Mouse (Mus musculus): ENCODE measurements around the gene Etfrf1. TPM values are rescaled to one million over a fixed set of nuclear protein-coding genes. Genes with fewer than 3 reads are reported as not detected.
A peak's percentile ranks its signal among the peaks of the same experiment; 100 is the strongest.

The Etfrf1 gene
- 10 to 100 TPM; 25.5 to 25.9 TPM for total RNA-seq (2021)
- long read RNA-seq, experiment 1, transcript Etfrf1-207 (3 exons, 1,374 nt), result major isoform, 15 of 24 reads
- long read RNA-seq, experiment 1, partial matches to known transcripts, result 1 of 24 reads
- long read RNA-seq, experiment 1, other reads (novel, unspliced or antisense), result 6 of 24 reads
- long read RNA-seq, experiment 2, transcript Etfrf1-207 (3 exons, 1,374 nt), result major isoform, 26 of 37 reads
- long read RNA-seq, experiment 2, partial matches to known transcripts, result 0 of 37 reads
- long read RNA-seq, experiment 2, other reads (novel, unspliced or antisense), result 9 of 37 reads

- DNase-seq (ENCODE audit: low spot score in 2 of 2), result peak; percentile 95 to 99
Observed at GRCm38 (mm10) chr6:145210816-145211338, at the start of gene Etfrf1, which contains the start of gene Casc1. Gene Etfrf1 (plus strand): TSS chr6:145211134. Gene Casc1 (minus strand): TSS chr6:145211005.

DNA sequence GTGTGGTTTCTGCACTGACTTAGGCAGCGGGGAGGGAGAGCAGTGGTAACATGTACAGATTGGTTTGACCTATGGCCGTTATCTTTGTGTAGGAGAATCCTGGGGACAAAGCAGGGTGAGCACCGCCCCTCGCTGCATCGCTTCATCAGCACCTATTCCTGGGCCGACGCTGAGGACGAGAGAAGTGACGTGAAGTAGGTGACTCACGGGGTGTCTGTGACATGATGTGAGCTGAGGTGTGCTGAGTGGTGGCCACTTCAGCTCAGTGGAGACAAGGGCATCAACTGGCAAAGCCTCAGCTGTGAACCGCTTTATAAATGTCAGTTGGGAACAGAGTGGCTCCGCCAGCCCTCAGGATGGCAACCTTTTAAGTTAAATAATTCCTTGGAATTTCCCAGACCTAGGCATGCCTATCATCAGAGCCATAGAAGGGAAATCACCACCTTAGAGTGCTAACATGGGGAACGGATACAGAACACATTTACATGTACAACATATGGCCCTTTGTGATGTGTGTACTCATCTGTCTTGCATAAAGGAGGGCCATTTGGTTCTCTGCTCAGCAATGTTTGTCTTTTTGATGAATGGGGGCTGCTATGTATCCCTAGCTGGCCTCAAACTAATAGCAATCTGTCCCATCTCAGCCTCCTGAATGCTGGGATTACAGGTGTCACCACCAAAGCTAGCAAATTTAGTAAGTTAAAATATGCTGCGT is 38.9 kb upstream of the Etfrf1 start:
- no peak for DNase-seq (ENCODE audit: low spot score in 2 of 2)

DNA sequence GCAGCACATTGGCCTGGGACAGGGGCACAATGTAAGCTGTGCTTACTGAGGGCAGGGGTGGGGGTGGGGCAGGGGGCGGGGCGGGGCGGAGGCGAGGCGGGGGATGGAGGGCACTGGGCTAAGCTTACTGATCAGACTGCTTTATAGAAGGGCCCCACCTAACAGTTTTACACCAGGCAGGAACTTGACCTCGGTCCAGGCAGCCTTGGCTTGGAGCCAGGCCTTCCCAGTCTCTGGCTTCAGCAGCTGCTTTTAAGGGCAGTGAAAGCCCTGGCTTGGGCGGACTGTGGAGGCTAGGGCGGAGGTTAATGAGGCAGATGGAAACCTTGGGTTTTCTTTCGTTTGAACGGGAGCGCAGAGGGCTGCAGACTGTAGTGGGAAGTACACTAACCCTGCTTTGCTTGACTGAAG is 37.1 kb upstream of the Etfrf1 start:
- peak in 1 of 2 experiments; percentile 37 for DNase-seq (ENCODE audit: low spot score in 2 of 2)

DNA sequence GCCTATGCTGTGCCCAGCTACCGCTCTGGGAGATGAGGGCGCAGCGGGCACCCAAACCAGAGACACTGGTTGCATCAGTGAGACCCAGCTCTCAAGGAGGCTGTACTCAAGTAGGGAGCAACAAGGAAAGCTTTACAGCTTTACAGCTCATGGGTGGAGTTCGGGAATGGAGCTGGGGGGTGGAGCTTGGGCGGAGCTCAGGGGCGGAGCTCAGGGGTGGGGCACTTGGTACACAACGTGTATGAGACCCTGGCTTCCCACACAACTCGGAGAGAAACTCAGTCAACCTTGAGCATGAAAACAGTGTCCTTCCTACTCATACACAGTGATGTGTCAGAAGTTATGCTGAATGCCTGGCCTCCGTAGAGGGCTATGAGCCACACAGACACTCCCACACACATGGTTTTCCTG is 35.4 kb upstream of the Etfrf1 start:
- DNase-seq (ENCODE audit: low spot score in 2 of 2), result no peak

GRCm38 (mm10) chr6:145176474-145176873 is 34.5 kb upstream of the Etfrf1 start:
- DNase-seq (ENCODE audit: low spot score in 2 of 2), result no peak

DNA sequence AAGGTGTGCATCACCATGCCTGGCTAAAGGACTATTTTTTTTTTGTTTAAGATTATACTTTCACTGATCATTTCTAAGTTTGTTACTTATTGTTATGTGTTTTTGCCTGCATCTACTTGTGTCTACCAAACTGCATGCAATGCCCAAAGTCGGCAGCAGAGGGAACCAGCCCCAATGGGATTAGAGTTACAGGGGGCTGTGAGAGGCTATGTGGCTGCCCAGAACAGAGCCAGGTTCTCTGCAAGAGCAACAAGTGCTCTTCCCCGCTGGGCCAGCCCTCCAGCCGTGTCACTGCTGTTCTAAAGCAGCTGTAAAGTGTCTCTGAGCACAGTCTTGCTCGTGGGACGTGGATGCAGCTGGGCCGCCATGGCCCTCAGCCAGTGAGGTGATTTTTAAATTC is 31.3 kb upstream of the Etfrf1 start:
- DNase-seq (ENCODE audit: low spot score in 2 of 2), result peak in 1 of 2 experiments; percentile 28

DNA sequence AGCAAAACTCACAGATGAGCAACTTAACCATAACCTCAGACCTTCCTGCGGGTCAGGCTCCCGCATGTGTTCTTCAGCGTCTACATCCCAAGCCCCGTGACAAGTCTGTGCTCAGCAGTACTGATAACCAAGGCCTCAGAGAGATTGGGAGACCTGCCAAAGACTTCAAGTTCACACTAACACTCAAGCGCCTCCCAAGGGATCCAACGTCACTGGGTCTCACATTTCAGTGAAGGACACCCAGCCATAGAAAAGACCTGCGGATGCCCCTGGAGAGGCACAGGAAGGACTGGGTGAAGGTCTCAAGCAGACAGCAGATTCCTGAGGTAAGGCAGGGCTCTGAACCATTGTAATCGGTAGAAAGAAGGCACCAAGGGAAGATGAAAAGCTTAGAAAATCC is 28.9 kb upstream of the Etfrf1 start:
- DNase-seq (ENCODE audit: low spot score in 2 of 2), result no peak

GRCm38 (mm10) chr6:145186096-145186495 is 24.8 kb upstream of the Etfrf1 start:
- DNase-seq (ENCODE audit: low spot score in 2 of 2), result no peak

DNA sequence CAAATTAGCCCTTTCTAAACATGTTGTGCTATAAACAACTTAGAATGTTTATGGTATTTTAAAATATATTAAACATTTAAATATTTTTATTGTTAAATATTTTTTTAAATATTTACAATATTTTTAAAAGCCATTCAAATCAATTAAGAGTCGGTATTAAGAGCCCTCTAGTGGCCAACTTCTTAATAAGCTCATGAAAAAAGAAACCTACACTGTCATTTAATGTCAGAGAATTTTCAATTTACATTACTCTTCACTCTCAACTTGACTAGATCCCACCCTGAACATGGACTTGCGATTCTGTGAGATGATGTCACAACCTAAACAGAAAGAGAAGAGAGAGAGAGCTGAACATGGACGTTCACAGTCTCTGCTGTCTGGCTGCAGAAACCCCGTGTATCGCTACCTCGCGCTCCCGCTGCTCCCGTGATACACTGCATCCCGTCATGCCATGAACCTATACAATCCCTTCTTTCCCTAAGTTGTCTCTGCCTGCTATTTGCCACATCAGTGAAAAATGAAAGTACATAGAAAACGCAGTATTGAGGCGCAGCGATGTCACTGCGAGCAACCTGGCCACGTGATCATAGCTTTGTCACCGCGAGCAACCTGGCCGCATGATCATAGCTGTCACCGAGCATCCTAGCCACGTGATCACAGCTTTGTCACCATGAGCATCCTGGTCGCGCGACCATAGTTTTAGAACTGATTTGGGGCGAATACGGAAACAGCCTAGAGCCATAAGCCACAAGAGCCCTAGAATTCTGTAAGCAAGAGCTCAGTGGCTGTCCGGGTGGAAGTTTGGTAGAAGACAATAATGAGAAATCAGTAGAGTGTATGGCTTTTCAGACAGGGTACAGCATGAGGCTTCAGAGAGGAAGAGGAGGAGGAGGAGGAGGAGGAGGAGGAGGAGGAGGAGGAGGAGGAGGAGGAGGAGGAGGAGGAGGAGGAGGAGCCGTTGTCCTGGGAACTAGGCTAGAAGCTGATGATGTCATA is 23.5 kb upstream of the Etfrf1 start:
- peak; percentile 45 to 54 for DNase-seq (ENCODE audit: low spot score in 2 of 2)

DNA sequence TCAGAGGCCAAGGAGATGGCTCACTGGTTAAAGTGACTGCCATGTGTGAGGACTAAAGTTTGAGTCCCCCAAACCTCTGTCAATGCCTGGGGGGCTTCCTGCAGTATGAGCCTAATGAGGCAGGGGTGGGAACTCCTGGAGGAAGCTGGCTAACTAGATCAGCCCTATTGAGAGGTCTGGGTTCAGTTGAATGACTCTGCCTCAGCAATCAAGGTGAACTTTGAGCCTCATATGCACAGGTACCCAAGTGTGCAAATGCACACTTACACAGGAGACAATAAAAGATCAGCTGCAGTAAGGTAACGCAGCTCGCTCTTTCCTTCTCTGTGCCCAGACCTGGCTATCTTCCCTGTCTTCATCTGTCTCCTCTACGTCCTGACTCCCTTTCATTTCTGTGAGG is 17.9 kb upstream of the Etfrf1 start:
- no peak for DNase-seq (ENCODE audit: low spot score in 2 of 2)

DNA sequence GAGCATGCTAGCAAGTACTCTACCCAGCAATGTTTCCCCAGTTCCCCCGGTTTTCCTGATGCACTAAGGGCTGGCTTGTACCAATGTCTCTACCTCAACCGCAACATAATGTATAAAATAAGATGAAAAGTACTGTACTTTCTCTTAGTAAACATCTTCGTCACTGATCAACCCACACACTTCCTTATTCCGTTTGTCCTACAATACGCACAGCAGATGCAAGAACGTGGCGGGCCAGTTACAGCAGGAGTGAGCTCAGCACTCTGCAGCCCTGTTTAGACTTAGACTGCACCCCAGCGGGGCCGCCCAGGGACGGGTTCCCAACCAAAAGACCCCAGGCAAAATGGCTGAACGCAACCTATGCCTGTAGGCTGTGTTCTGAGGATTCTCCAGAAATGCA is 17.5 kb upstream of the Etfrf1 start:
- DNase-seq (ENCODE audit: low spot score in 2 of 2), result no peak

DNA sequence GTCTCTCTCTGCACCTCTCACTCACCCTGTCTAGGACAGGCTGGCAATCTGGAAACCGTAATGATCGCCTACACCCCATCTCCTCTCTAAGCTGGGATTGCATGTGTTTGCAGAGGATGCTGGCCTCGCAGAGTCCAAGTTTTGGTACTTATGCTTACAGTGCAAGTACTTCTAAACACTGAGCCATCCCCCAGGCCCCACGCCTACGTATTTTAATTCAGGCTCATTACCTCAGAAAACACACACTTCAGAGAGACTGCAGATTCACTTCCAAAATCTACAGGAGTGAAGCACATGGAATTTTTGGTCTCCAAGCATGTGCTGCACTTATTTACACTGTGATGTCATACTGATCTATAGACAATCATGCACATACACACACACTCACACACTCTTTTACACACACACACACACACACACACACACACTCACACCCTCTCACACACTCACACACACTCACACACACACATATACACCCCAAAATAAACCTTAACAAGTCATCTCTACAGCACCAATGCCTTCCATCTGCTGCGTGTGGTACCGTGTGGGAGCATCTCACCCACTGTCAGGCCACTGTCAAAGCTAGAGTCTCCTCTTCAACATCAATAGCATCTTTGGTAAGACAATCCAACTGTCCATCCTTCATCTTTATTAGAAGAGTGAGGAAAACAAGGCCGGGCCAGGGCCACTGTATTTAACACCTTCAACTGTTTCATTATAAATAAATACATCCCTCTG is 12.8 kb upstream of the Etfrf1 start:
- DNase-seq (ENCODE audit: low spot score in 2 of 2), result no peak

DNA sequence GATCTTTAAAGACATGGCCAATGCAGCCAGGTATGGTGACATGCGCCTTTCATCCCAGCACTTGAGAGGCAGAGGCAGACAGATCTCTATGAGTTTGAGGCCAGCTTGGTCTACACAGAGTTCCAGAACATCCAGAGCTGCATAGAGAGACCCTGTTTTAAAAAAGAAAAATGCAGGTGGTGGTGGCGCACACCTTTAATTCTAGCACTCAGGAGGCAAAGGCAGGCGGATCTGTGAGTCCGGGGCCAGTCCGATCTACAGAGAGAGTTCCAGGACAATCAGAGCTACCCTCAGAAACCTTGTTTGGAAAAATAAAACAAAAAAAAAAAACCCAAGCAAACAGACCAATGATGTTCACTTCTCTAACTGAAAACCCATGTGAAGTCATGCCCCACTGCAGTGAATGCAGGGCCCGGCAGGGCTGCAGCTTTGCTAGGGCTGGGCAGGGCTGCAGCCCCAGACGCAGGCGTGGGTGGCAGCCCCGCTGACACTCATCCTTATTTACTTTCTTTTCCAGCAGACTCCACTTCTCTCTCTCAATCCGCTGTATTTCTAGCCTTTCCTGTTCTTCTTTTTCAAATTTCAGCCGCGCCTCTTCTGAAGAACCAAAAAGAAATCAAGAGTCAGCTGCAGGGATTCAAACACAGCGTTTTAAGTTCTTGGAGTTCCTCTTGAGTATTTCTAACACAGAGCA is 8.4 kb upstream of the Etfrf1 start:
- no peak for DNase-seq (ENCODE audit: low spot score in 2 of 2)

GRCm38 (mm10) chr6:145204440-145204839 is 6.5 kb upstream of the Etfrf1 start:
- DNase-seq (ENCODE audit: low spot score in 2 of 2), result no peak

DNA sequence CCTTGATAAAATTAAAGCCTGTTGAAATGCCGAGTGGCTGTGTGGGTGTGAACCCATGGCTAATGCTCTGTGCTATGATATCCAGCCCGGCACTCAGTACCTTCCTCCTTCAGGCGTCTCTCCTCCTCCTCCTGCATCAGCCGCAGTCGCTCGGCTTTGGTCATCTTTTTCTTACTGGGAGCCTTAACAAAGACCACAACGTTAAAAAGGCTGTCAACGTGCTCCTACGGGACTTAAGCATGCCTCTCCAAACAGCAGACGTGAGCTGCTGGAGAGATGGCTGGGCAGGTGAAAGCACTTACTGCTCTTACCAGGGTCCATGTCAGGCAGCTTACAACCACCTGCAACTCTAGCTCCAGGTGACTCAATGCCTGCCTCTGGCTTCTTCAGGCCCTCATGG is 5.8 kb upstream of the Etfrf1 start:
- no peak for DNase-seq (ENCODE audit: low spot score in 2 of 2)

- DNase-seq (ENCODE audit: low spot score in 2 of 2), result peak in 1 of 2 experiments; percentile 45
Observed at GRCm38 (mm10) chr6:145210056-145210680, 766 bp upstream of the Etfrf1 start.

DNA sequence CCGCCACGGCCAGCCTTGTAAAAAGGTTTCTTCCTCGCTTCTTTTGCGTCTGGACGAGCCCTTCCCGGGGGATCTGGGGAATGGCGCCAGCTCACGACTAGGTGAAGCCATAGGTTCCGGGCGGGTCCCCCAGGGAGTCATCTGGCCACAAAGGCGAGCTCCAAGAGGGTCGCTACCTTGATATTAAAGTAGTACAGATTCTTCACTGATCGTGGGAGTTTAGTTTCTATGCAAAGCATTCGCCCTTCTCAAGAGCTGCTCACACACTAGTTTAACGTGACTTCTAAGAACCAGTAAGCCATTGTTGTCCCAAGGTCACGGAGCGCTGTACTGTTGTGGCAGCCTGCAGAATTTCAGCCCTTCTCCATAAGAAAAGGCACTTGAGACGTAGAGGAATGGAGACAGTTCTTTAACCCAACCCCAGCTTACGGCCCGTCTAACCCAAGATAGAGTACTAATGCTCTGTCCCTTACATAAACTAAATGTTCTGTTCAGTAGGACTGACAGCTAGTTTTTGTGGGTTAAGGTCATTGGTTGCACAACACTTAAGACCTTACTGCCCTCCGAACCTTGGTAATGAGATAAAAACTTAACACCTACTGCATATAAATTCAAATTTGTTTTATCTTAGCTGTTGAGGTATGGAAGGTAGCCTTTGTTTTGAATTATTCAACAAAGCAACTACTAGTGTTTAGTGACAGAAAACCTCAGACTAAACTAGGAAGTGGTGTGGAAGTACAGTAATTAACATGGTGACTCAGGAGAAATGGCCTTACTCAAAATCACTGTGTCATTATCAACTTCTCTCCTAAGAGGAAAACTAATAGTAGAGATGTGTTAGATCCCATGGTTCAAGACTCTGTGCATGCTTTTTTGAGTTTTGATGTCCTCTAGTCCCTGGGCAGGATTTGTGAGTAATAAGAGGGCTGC is 707 bp downstream of the Etfrf1 start:
- DNase-seq (ENCODE audit: low spot score in 2 of 2), result no peak

DNA sequence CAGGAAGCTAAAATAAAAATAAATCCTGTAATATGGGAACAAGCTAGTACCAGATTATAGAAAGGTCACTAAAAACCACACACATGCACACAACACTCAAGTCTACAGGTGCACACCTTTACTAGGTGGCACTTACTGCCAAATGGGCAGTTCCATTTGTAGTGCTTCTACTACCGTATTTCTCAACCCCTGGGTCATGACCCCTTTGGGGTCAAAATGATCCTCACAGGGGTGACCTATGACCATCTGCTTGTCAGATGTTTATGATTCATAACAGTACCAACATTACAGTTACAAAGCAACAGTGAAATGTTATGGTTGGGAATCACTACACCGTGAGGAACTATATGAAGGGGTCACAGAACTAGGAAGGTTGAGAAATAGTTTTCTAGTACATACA is 3.0 kb downstream of the Etfrf1 start:
- no peak for DNase-seq (ENCODE audit: low spot score in 2 of 2)
